Mouse (Mus musculus): ENCODE data around the gene Ldlrad1.

Gene Ldlrad1

GRCm38 (mm10) chr4:107260001-107260400 is 51.0 kb downstream of the Ldlrad1 start:
- no peak for DNase-seq (ENCODE audit: low spot score in 2 of 2)
